Mouse (Mus musculus): ENCODE results near the gene Phyhipl. TPM values are rescaled to one million over a fixed set of nuclear protein-coding genes. Genes with fewer than 3 reads are reported as not detected.
A peak's percentile ranks its signal among the peaks of the same experiment; 100 is the strongest.

Gene Phyhipl
- total and polyA plus RNA-seq, 2 experiments from 2014 or later = 0.19 TPM; not detected in 1

DNA sequence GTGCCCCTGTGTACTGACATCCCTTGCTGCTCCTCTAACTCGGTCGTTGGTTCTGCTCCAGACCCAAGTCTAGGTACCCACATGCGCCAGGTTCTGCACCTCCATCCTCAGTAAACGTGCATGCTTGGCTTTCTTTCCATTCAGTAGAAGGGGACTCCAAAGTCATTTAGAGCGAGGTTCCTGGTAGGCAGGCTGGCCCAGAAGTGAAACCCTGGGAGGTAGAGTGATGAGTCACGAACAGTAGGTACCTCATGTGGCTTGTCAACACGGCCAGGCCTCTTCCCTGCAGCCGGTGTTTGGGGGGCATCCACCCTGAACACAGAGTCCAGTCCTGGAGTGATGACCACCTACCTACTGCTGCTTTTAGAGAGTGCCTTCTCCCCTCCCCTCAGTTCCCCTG lies 139.1 kb downstream of the Phyhipl start:
- H3K27ac ChIP-seq (ENCODE audit: low read depth) = no peak overlapping the region
- no peak overlapping the region for H3K4me2 ChIP-seq (ENCODE audit: low read depth, low read length)
- H3K4me1 ChIP-seq (ENCODE audit: control insufficient read depth, insufficient read depth) = no peaks in the 10 kb centered on the region
- no peak for DNase-seq (ENCODE audit: low spot score)
- no peak overlapping the region for H3K4me3 ChIP-seq (ENCODE audit: low read depth, low read length)
- no peak overlapping the region for H3K9ac ChIP-seq (replicated peaks; ENCODE audit: low read depth, low read length)
- no peaks in the 10 kb centered on the region for H3K36me3 ChIP-seq (replicated peaks; ENCODE audit: control insufficient read depth, insufficient read depth, low read length)
- 75% methylated on average over 8 of the region's 8 CpGs for WGBS
- no peak for ATAC-seq (ENCODE audit: insufficient read depth, low read depth)
- H3K27me3 ChIP-seq (ENCODE audit: control insufficient read depth, insufficient read depth, low read length) = 0 out of 2 replicates have a peak, but pooled peaks cover 6% of the 10 kb centered on the region
- H3K9me3 ChIP-seq (replicated peaks; ENCODE audit: control insufficient read depth, low read length) = no peaks in the 10 kb centered on the region
- TF ChIP-seq CTCF (IDR thresholded peaks at IDR 0.05; ENCODE audit: low read depth) = no peak
- no peak for TF ChIP-seq EP300 (IDR thresholded peaks at IDR 0.05; ENCODE audit: low read depth)

DNA sequence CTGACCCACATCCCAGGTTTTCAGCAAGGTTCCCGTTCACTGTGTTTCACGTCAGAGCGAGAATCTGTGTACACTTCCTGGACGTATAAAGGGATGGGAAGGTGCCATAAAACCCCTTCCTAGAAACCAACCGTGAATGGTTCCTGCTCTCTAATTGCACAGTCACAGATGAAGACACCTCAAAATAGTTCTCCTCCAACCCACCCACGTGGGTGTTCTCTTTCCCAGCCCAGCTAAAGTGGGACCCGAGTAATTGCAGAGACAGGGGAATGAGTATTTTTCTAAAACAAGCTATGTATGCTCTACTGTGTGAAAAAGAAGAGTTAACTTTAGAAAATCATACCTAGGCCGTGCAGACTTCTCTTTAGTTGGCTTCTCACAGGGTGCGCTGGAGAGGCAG lies 140.9 kb downstream of the Phyhipl start:
- H3K27me3 ChIP-seq (ENCODE audit: control insufficient read depth, insufficient read depth, low read length) = 0 out of 2 replicates have a peak, but pooled peaks cover 3% of the 10 kb centered on the region
- H3K9me3 ChIP-seq (replicated peaks; ENCODE audit: control insufficient read depth, low read length) = no peaks in the 10 kb centered on the region
- no peak overlapping the region for H3K4me3 ChIP-seq (ENCODE audit: low read depth, low read length)
- no peak overlapping the region for H3K4me2 ChIP-seq (ENCODE audit: low read depth, low read length)
- ATAC-seq (ENCODE audit: insufficient read depth, low read depth) (no peak), DNase-seq (ENCODE audit: low spot score) (no peak)
- WGBS = 75% methylated on average over 9 of the region's 9 CpGs
- H3K9ac ChIP-seq (replicated peaks; ENCODE audit: low read depth, low read length) = no peak overlapping the region
- H3K4me1 ChIP-seq (ENCODE audit: control insufficient read depth, insufficient read depth) = no peaks in the 10 kb centered on the region
- H3K36me3 ChIP-seq (replicated peaks; ENCODE audit: control insufficient read depth, insufficient read depth, low read length) = no peaks in the 10 kb centered on the region
- no peak for TF ChIP-seq CTCF (IDR thresholded peaks at IDR 0.05; ENCODE audit: low read depth)
- H3K27ac ChIP-seq (ENCODE audit: low read depth) = no peak overlapping the region

DNA sequence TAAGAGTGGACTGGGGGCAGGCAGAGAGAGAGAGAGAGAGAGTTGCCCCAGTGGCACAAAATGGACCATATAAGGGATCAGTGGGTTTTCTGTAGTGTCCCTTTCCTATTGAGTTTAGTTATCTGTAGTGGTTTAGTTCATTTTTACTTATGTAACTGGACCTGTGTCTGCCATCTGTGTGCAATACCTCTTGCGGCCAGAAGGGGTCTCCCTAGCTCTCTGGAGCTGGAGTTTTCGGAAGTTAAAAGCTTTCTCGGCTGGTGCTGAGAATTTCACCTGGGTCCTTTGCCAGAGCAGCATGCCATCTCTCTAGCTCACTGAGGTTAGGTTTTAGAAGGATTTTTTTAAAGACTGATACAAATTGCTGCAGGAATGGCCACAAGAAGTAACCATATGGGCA lies 147.9 kb downstream of the Phyhipl start:
- WGBS = 81% methylated on average over 3 of the region's 3 CpGs
- H3K9me3 ChIP-seq (replicated peaks; ENCODE audit: control insufficient read depth, low read length) = peaks cover 7% of the 10 kb centered on the region; the same call in 1 of the 2 replicates
- no peak for DNase-seq (ENCODE audit: low spot score)
- H3K4me2 ChIP-seq (ENCODE audit: low read depth, low read length) = no peak overlapping the region
- ATAC-seq (ENCODE audit: insufficient read depth, low read depth) = no peak
- TF ChIP-seq CTCF (IDR thresholded peaks at IDR 0.05; ENCODE audit: low read depth) = 0 out of 2 replicates have a peak, but pooled peaks have one; percentile 4
- no peak for TF ChIP-seq EP300 (IDR thresholded peaks at IDR 0.05; ENCODE audit: low read depth)
- H3K9ac ChIP-seq (replicated peaks; ENCODE audit: low read depth, low read length) = no peak overlapping the region
- no peak overlapping the region for H3K4me3 ChIP-seq (ENCODE audit: low read depth, low read length)
- H3K27ac ChIP-seq (ENCODE audit: low read depth) = no peak overlapping the region
- H3K27me3 ChIP-seq (ENCODE audit: control insufficient read depth, insufficient read depth, low read length) = no peaks in the 10 kb centered on the region
- H3K36me3 ChIP-seq (replicated peaks; ENCODE audit: control insufficient read depth, insufficient read depth, low read length) = no peaks in the 10 kb centered on the region
- 0 out of 2 replicates have a peak, but pooled peaks cover 3% of the 10 kb centered on the region for H3K4me1 ChIP-seq (ENCODE audit: control insufficient read depth, insufficient read depth)

Other genes with a start within 250 kb of the Phyhipl start
- gene Fam13c, start 215.5 kb downstream of the Phyhipl start, total RNA-seq (2014; rRNA removed; ENCODE audit: low replicate concordance) = 0.19 and 2.2 TPM in 2 replicates
- 7.8 and 8.7 TPM in 2 replicates for gene Fam13c, start 215.5 kb downstream of the Phyhipl start, polyA plus RNA-seq (2015; fragmentation: Nextera tagmentation; extraction: Ambion mirVana)